Comparison of ENCODE assay signal across 9 mouse cellular contexts in the genomic region with DNA sequence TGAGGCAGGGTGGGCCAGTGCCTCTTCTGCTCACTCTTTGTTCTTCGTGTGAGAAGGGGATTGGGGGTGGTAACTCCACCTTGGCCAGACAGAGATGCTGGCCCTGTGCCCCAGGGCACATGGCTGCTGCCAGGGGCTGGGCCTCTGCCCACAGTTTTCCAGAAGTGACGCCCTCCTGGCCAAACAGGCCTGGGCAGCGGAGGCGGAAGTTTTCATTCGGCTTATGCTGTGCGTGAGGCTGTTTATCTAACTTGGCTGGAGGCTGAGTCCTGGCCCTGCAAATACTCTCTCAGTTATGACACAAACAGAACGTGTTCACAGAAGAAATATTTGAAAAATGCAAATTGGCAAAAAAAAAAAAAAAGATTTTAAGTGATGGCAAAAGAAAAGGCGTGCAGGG.
DNase-seq lines count a peak whose midpoint lies in the region; ATAC-seq and TF ChIP-seq lines count a peak whose summit lies in the region.
"Had no signal": no experiment of that assay in that cellular context is flagged by ENCODE, and none has a peak within 500 bp of the region (broad histone marks: within the 10 kb centered on the region; RNA-seq: fewer than 3 reads in every experiment).

No protein-coding gene starts in this region.

- peak; percentile 58 for DNase-seq in gastrocnemius, postnatal 25 days
- no peak for DNase-seq in gastrocnemius, postnatal 10 days
- DNase-seq in NIH3T3 (ENCODE audit: low read depth), result peak; percentile 93
- no peak for DNase-seq in limb, embryonic 14.5 days (ENCODE audit: low spot score)
- peak; percentile 88 for DNase-seq in urinary bladder, postnatal 14 days (ENCODE audit: low spot score)
- no peak for DNase-seq in gastrocnemius, adult 8-10 months (ENCODE audit: low spot score in 2 of 2)

- TF ChIP-seq POLR2A in limb, embryonic 14.5 days (IDR thresholded peaks at IDR 0.05; ENCODE audit: borderline replicate concordance, extremely low read depth, insufficient read depth, insufficient read length), result no peak

- no peaks in the 10 kb centered on the region for H3K36me3 ChIP-seq in heart, embryonic 12.5 days
- no peaks in the 10 kb centered on the region for H3K36me3 ChIP-seq in limb, embryonic 14.5 days (ENCODE audit: control insufficient read depth, insufficient read depth, low read length)
- H3K36me3 ChIP-seq: neural tube, embryonic 12.5 days had no signal

- WGBS in heart, embryonic 12.5 days, result 55% methylated on average over 8 of the region's 8 CpGs
- 64% methylated on average over 8 of the region's 8 CpGs for WGBS in limb, embryonic 14.5 days

- H3K27me3 ChIP-seq in heart, embryonic 12.5 days (replicated peaks), result peaks cover 6% of the 10 kb centered on the region; the same call in 1 of the 2 replicates
- no peaks in the 10 kb centered on the region for H3K27me3 ChIP-seq in limb, embryonic 14.5 days (ENCODE audit: control insufficient read depth, insufficient read depth, low read length)
- H3K27me3 ChIP-seq: neural tube, embryonic 12.5 days had no signal

- no peaks in the 10 kb centered on the region for H3K9me3 ChIP-seq in heart, embryonic 12.5 days (replicated peaks)
- no peaks in the 10 kb centered on the region for H3K9me3 ChIP-seq in limb, embryonic 14.5 days (ENCODE audit: control insufficient read depth, low read length)
- H3K9me3 ChIP-seq: neural tube, embryonic 12.5 days had no signal

- H3K4me1 ChIP-seq in heart, embryonic 12.5 days (replicated peaks), result peaks cover 49% of the 10 kb centered on the region
- peaks cover 21% of the 10 kb centered on the region for H3K4me1 ChIP-seq in limb, embryonic 14.5 days (ENCODE audit: control insufficient read depth, insufficient read depth, low read length)

- peak overlapping the region; percentile 87 for H3K27ac ChIP-seq in heart, embryonic 12.5 days (ENCODE audit: poor library complexity, severe bottlenecking)
- peak overlapping the region; percentile 3; the same call in 1 of the 2 replicates for H3K27ac ChIP-seq in limb, embryonic 14.5 days (replicated peaks; ENCODE audit: low read depth, low read length)
- H3K27ac ChIP-seq: neural tube, embryonic 12.5 days had no signal

- no peak for ATAC-seq in heart, embryonic 12.5 days (ENCODE audit: insufficient number of reproducible peaks, low FRiP score)
- no peak for ATAC-seq in limb, embryonic 14.5 days (ENCODE audit: low FRiP score, low read depth)
- ATAC-seq in CD4-positive, CD25-positive, alpha-beta regulatory T cell, adult 4 months, result no peak

- H3K9ac ChIP-seq in heart, embryonic 12.5 days, result no peak overlapping the region
- H3K9ac ChIP-seq in limb, embryonic 14.5 days (ENCODE audit: low read depth, low read length, severe bottlenecking), result no peak overlapping the region
- H3K9ac ChIP-seq: neural tube, embryonic 12.5 days had no signal

- no peak overlapping the region for H3K4me3 ChIP-seq in heart, embryonic 12.5 days
- no peak overlapping the region for H3K4me3 ChIP-seq in limb, embryonic 14.5 days (replicated peaks; ENCODE audit: low read length)
- H3K4me3 ChIP-seq: neural tube, embryonic 12.5 days had no signal

- H3K4me2 ChIP-seq in heart, embryonic 12.5 days, result no peak overlapping the region
- no peak overlapping the region for H3K4me2 ChIP-seq in limb, embryonic 14.5 days (replicated peaks; ENCODE audit: low read depth, low read length, severe bottlenecking)
- H3K4me2 ChIP-seq: neural tube, embryonic 12.5 days had no signal

Comparison
In these comparisons a context has a peak if more than half of its experiments do, and no peak if none do; other contexts are left out.
1. DNase-seq: peak in gastrocnemius, postnatal 25 days (single experiment), NIH3T3 (single experiment) and urinary bladder, postnatal 14 days (single experiment); none in gastrocnemius, postnatal 10 days (single experiment), limb, embryonic 14.5 days (single experiment) and gastrocnemius, adult 8-10 months (0 of 2).